Mouse (Mus musculus): ENCODE measurements at regions not wholly inside any gene's neighbourhood (a gene's known extent, or its start where the extent isn't known, plus 50 kb on each side); places are given as distances from the start of the nearest gene placed in this dataset.

DNA sequence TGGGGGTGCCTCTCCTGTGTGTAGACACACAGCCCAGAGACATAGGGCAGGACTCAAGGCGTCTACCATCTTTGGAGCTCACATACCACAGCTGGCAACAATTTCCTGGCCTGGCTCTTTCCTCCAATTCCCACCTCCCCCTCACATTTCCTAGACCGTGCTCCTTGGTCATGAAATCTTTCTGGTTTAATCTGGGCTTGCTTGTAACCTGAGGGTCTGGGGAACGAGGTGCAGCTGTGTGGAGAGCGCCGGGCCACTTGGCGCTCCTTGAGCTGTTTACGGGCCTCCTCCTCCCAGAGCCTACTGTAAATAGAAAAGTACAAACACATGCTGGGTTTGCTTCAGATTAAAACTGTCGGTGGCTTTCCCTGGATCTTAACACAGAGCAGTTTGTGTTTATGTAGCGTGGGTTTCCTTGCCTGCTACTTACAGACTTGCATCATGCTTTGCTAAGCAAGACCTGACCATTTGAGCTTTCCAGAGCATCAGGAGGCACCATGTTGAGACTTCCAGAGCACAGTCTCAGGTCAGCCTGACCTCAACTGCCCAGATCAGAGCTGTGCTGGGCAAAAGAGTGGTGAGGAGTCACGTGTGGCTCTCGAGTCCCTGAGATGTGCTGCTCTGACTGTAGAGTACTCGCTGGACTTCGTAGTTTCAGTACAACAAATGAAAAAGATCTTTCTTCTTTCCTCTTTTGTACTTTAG is 66.1 kb upstream of the Haao start:
- no peak for TF ChIP-seq GATA4 (IDR thresholded peaks at IDR 0.05; ENCODE audit: insufficient replicate concordance, low read length)

DNA sequence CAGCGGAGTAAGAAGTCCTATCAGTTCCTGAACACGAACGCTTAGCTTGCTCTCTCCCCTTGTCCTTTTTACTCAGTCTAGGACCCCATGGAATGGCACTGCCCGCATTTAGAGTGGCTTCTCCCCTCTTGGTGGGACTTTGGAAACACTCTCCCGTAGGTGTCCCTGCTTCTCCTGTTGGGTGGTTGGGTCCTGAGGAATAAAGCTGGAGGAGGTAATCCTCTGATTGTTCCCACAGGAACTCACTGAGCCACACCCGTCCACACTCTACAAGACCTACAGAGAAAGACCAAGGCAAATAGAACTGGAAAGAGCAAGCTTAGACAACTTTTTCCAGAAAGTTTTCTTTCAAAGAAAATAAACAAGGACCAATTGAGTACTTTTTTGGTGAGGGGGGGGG is 64.7 kb upstream of the Haao start:
- no peak for TF ChIP-seq GATA4 (IDR thresholded peaks at IDR 0.05; ENCODE audit: insufficient replicate concordance, low read length)

DNA sequence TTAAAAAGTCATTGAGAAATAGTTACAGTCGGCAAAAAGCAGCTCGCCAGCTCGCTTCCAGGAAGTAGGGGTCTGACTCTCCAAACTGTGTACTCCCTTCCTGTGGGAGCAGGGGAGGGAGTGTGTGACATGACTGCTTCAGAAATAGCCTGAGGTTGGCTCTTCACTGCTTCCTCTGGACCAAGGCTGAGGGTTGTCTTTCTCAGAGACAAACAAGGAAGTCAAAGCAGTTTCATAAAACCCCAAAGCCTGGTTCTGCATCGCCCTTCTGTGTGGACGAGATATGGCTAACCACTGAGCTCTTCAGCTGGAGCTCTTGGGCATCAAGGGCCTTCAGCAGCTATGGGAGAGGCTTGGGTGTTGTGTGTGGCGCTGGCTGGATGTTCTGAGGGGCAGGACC is 61.0 kb upstream of the Haao start:
- TF ChIP-seq GATA4 (IDR thresholded peaks at IDR 0.05; ENCODE audit: insufficient replicate concordance, low read length) = no peak

DNA sequence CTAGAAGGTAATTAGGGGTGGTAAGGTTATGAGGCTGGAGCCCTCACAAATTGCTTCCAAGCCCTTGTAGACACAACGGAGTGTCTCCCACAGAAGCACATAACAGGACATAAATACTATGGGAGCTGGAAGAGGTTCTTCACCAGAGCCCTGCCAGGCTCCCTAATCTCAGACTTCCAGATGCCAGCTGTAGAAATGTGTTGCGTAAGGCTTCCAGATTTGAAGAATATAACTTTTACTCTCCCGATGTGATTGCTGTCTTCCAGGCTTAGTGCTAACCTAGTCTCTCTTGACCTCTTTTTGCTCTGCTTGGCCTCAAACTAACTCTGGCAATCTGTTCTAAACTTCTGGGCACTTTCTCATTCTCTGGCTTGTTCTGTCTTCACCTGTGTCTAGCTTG is 59.8 kb upstream of the Haao start:
- TF ChIP-seq GATA4 (IDR thresholded peaks at IDR 0.05; ENCODE audit: insufficient replicate concordance, low read length) = no peak

DNA sequence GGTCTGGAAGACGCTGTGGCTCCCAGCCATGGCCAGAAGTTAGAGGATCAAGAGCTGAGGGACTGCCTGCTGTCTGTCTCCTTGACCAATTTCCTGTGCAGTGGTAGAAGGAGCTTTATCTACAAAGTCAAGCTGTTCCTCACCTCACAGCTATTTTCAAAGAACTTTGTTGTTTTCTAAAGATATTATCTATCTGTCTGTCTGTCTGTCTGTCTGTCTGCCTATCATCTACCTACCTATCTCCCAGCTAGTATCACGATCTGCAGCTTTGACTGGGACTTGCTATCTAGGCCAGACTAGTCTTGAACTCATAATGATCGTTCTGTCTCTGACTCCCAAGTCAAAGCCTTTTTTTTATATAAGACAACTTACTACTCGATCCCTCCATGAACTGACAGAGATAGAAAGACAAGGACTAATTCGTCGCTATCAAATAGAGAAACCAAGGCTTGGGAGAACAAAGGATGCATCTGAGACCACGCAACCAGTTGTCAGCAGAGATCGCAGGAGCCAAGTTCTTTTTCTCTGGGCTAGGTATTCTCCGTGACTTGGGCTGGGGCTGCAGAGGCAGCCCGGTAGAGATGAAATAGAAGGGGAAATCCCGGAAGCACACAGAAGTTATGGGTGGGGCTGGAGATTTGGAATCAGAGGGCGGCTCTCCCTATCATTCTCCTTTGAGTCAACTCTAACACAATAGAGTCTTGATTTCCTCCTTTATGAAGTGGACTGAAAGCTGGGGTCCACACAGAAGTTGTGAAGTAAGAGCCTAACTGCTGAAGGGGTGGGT is 59.2 kb upstream of the Haao start:
- no peak for TF ChIP-seq GATA4 (IDR thresholded peaks at IDR 0.05; ENCODE audit: insufficient replicate concordance, low read length)

DNA sequence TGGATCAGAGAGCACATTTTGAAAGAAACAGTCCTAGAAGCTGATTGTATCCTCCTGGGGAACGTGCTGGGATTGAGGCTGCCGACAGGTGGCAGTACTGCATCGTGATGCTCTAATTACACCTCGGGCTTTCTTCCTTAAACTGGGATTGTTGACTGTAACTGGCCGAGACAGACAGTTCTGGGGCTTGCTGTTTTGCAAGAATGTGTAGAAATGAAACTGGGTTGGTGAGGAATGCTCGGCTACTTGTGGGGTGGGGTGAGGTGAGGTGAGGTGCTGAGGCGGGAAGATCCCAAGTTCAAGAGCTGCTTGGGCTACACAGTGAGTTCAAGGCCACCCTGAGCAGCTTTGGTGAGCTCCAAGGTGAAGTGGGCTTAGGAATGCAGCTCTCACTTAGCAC is 55.7 kb upstream of the Haao start:
- no peak for TF ChIP-seq GATA4 (IDR thresholded peaks at IDR 0.05; ENCODE audit: insufficient replicate concordance, low read length)

DNA sequence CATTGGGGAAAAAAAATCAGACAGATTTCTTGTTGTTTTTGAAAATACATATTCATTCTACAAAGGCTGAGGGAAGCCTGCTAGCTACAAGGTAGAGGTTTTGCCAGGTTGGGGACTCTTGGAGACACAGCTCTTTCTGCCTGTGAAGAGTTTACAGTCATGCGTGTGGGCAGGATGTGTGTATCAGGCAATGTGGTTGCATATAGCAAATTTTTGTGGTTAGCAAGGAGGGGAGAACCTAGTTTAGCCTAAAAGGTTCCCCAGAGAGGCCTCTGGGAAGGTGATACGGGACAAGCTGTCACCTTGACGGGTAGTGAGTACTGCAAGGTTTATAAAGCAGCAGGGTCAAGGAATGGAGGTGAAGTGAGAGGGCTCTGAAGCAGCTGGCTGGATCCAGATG is 54.8 kb upstream of the Haao start:
- no peak for TF ChIP-seq GATA4 (IDR thresholded peaks at IDR 0.05; ENCODE audit: insufficient replicate concordance, low read length)

DNA sequence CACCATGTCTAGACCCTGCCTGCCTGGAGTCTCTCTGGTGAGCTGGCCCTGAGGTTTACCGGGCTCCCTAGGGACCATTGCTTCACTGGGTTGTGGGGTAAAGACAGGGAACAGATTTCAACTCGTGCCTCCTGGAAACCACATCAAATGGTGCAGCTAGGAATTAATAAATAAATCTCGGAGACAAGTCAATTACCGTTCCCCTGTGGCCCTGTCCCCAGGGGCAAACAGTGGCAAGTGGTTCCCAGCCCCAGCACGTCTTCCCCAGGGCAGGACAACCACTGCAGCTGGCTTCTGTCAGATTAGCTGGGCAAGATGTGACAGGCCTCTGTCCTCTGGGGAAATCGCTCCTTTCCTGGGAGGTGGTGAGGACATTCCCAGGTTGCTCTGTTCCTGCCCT is 54.3 kb upstream of the Haao start:
- TF ChIP-seq GATA4 (IDR thresholded peaks at IDR 0.05; ENCODE audit: insufficient replicate concordance, low read length) = no peak

DNA sequence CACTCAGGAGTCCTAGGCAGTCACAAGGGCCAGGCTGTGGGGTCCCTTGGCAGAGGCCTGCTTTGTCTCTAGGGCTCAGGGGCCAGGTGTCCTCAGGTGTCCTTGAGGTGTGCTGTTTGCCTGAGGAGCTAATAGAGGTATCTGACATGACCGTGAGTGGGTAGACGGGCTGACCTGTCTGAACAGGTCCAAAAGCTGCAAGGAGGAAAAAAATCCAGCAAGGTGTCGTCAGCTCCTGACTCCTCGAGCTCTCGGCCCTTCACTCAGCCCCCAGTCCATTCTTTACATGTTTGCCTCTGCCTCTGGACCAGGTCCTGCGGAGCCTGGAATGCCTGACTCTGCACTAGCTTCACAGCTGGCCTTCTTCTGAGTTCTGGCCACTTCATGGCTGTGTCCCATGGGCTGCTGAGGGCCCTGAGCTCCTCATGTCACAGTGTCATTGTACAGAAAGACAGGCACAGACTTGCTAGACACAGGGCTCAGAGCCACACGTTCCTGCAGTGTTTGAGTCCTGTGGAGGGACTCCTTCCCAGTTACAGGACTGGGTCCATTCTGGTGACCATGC is 51.9 kb upstream of the Haao start:
- TF ChIP-seq GATA4 (IDR thresholded peaks at IDR 0.05; ENCODE audit: insufficient replicate concordance, low read length) = no peak

DNA sequence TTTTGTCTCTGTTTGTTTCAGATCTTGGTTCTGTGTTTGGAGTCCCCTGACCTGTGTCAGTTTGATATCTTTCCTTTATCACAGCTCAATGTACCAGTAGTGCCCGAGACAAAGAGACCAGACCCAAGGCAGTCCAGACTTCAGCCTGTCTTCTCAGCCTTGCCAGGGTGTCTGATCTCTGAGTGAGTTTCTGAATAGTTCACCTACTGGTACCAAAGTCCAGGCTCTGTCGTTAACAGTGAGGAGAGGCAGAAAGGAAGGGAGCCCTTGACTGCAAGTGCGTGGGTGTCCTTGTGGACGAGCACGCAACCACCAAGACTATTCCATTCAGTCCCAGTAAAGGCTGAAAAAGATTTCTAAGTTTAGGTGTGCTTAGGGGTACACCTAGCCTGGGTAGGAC is 50.8 kb upstream of the Haao start:
- no peak for TF ChIP-seq GATA4 (IDR thresholded peaks at IDR 0.05; ENCODE audit: insufficient replicate concordance, low read length)
